ENCODE assay signal across 8 mouse cellular contexts in the genomic region with DNA sequence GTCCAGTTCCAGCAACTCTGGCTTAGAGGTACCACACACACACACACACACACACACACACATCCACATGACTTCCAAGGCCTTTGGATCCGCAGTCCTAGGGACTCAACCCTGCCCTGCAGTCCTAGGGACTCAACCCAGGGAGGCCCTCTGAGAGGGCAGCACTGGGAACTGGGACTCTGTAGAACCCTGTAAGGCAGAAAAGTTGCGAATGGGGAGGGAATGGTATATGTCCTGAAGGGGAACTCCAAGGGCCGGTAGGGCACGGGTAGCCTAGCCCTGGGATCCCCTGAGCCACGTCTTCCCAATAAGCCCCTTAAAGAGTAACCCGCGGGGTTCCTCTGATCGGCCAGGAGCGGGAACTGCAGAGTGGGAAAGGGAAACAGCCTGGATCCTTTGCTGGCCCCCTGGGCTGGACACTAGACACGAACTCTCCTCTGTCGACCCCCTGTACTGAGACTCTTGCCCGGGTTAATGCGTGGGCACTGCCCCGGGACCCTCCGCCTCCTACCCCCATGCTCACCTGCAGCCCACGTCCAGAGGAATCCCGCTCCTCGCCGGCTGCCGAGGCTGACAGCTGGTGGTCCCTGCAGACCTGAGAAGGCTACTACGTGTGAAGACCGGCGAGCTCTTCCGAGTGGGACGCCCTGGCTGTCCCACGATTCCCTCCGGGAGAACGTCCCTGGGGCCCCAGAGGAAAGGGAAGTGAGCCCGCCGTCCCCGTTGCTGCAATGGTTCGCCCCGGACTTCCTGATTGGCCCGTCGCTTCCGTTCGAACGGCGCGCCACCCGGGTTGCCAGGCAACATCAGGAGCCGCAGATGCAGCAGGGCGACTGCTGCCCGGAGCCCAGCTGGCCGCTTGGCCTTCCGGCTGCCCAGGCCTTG. TPM values are rescaled to one million over a fixed set of nuclear protein-coding genes. Genes with fewer than 3 reads are reported as not detected.
DNase-seq lines count a peak whose midpoint lies in the region; ATAC-seq lines count a peak whose summit lies in the region.

Gene Fam110a, minus strand, starts transcription at position 750 of the 885 bp plus-strand sequence.

- H3K9me3 ChIP-seq in intestine, embryonic 14.5 days (ENCODE audit: control insufficient read depth, low read length), result no peaks in the 10 kb centered on the region

- DNase-seq in adrenal gland, adult 2 months, result peak; percentile 97
- peak; percentile 82 for DNase-seq in embryo, embryonic 11.5 days (ENCODE audit: low read depth, low spot score)
- DNase-seq in gastrocnemius, postnatal 36 days, result peak; percentile 84 to 91
- peak; percentile 89 for DNase-seq in intestine, embryonic 14.5 days (ENCODE audit: low spot score)
- peak; percentile 90 to 96 for DNase-seq in left cerebral cortex, postnatal 10 days (ENCODE audit: extremely low spot score in 1 of 2, low spot score in 2 of 2)
- peak; percentile 97 for DNase-seq in right cerebral cortex, postnatal 10 days (ENCODE audit: low spot score in 2 of 2)
- peak; percentile 93 for DNase-seq in urinary bladder, postnatal 14 days (ENCODE audit: low spot score)

- H3K27ac ChIP-seq in intestine, embryonic 14.5 days (ENCODE audit: low read depth), result peak within 1 kb of the TSS; percentile 69; the same call in 1 of the 2 replicates

- WGBS in intestine, embryonic 14.5 days, result under 1% methylated on average over 45 of the region's 46 CpGs

- H3K9ac ChIP-seq in intestine, embryonic 14.5 days (ENCODE audit: low read length), result peak within 1 kb of the TSS; percentile 75

- peaks cover 26% of the 10 kb centered on the region for H3K4me1 ChIP-seq in intestine, embryonic 14.5 days (replicated peaks; ENCODE audit: control insufficient read depth, insufficient read depth, low read length)

- ATAC-seq in intestine, embryonic 14.5 days (replicated peaks; ENCODE audit: low FRiP score, low TSS enrichment, low read depth), result peak; percentile 90
- peak; percentile 91 for ATAC-seq in megakaryocyte progenitor cell, adult 5-6 weeks (replicated peaks; ENCODE audit: poor library complexity)

- intact Hi-C loops in gastrocnemius, postnatal 36 days (cut with DNase I), result no loop called here
- intact Hi-C loops in left cerebral cortex, postnatal 10 days (cut with DNase I), result no loop called here

- peak within 1 kb of the TSS; percentile 89 for H3K4me3 ChIP-seq in intestine, embryonic 14.5 days (ENCODE audit: low read depth, low read length)

- 0 out of 2 replicates have a peak, but pooled peaks cover 2% of the 10 kb centered on the region for H3K27me3 ChIP-seq in intestine, embryonic 14.5 days (replicated peaks; ENCODE audit: control insufficient read depth, insufficient read depth, low read length)

- H3K4me2 ChIP-seq in intestine, embryonic 14.5 days (ENCODE audit: low read length), result peak within 1 kb of the TSS; percentile 76

- 0 out of 2 replicates have a peak, but pooled peaks cover 5% of the 10 kb centered on the region for H3K36me3 ChIP-seq in intestine, embryonic 14.5 days (ENCODE audit: control insufficient read depth, insufficient read depth, low read length)

RNA-seq across cellular contexts. Expression of gene Fam110a, which starts in this region (rescaled TPM):
- 10 to 100 TPM in 1 of 2 experiments, 1 to 10 TPM in 1; 8.5 to 11.3 TPM for total RNA-seq in adrenal gland, adult 2 months (2021)
- polyA plus RNA-seq in adrenal gland, adult 2 months (2012; rRNA removed), result 24.1 and 24.6 TPM in 2 replicates
- 1 to 10 TPM; 2.5 to 2.6 TPM for total RNA-seq in gastrocnemius, postnatal 36 days (2021)
- polyA plus RNA-seq in intestine, embryonic 14.5 days (2014; fragmentation: Nextera tagmentation; extraction: Ambion mirVana), result 22.8 and 24.8 TPM in 2 replicates
- total RNA-seq in left cerebral cortex, postnatal 10 days (2021), result 1 to 10 TPM; 6.8 to 7.8 TPM
- total RNA-seq in megakaryocyte progenitor cell, adult 5-6 weeks (2015), result 5.6 and 8.2 TPM in 2 replicates
- 3.8 and 4.6 TPM in 2 replicates for total RNA-seq in megakaryocyte progenitor cell, adult 5-6 weeks (2017)

Comparison
In these comparisons a context has a peak if more than half of its experiments do, and no peak if none do; other contexts are left out.
1. Peak in every context shown above with its lines: DNase-seq, ATAC-seq, H3K4me3 ChIP-seq and H3K27ac ChIP-seq.